Mouse (Mus musculus) liver, embryonic 12.5 days (tissue): ENCODE measurements around the gene Ubap1l. TPM values are rescaled to one million over a fixed set of nuclear protein-coding genes. Genes with fewer than 3 reads are reported as not detected.

Experiments
- ATAC-seq: fragments of 200-750 bp; cut with Nextera tagmentation; 2 replicates; pipeline ENCODE4 v1.8.0; 2017; ENCODE audit warnings: moderate number of reproducible peaks, mild to moderate bottlenecking, moderate library complexity
- H3K27ac ChIP-seq: fragments of 300-500 bp; sonication (generic); 2 replicates; pipeline ENCODE4 v1.5.1; 2016; ENCODE audit warnings: mild to moderate bottlenecking
- H3K27me3 ChIP-seq: fragments of 300-500 bp; sonication (generic); replicated peaks from 2 replicates; pipeline ENCODE4 v1.6.1; 2016; ENCODE audit warnings: mild to moderate bottlenecking, moderate library complexity
- H3K36me3 ChIP-seq: fragments of 300-500 bp; sonication (generic); 2 replicates; pipeline ENCODE4 v1.6.1; 2016; ENCODE audit warnings: mild to moderate bottlenecking, moderate library complexity
- H3K4me1 ChIP-seq: fragments of 300-500 bp; sonication (generic); 2 replicates; pipeline ENCODE4 v1.6.1; 2016
- H3K4me2 ChIP-seq: fragments of 300-500 bp; sonication (generic); 2 replicates; pipeline ENCODE4 v1.6.1; 2016; ENCODE audit warnings: mild to moderate bottlenecking, moderate library complexity
- H3K4me3 ChIP-seq: fragments of 300-500 bp; sonication (generic); 2 replicates; pipeline ENCODE4 v1.5.1; 2016; ENCODE audit warnings: mild to moderate bottlenecking, moderate library complexity
- H3K9ac ChIP-seq: fragments of 300-500 bp; sonication (generic); 2 replicates; pipeline ENCODE4 v1.6.1; 2016; ENCODE audit warnings: mild to moderate bottlenecking, moderate library complexity
- H3K9me3 ChIP-seq: fragments of 300-500 bp; sonication (generic); replicated peaks from 2 replicates; pipeline ENCODE4 v1.6.1; 2016; ENCODE audit warnings: mild to moderate bottlenecking, moderate library complexity
- WGBS: fragments of 180-500 bp; shearing (Covaris S2); methylation state at CpG from one replicate; pipeline ENCODE4 v1.1.7; 2016; ENCODE audit not compliant: insufficient replicate concordance; 5-methylcytosine and 5-hydroxymethylcytosine counted together
- polyA plus RNA-seq: library from polyadenylated mRNA; unstranded; fragments of >200 nt; fragmentation: Nextera tagmentation; extraction: Ambion mirVana; gene quantifications from 2 replicates; pipeline ENCODE4 v1.2.1, GENCODE M21; 2016

Gene Ubap1l
- polyA plus RNA-seq, 1 experiment from 2014 or later: not detected

- no peak for ATAC-seq
- Histone ChIP-seq H3K4me3 (no peak overlapping the region), H3K27me3 (no peaks in the 10 kb centered on the region), H3K4me1 (no peaks in the 10 kb centered on the region), H3K27ac (no peak overlapping the region), H3K4me2 (no peak overlapping the region), H3K9ac (no peak overlapping the region), H3K9me3 (no peaks in the 10 kb centered on the region), H3K36me3 (peaks cover 7% of the 10 kb centered on the region; the same call in 1 of the 2 replicates)
- 74% methylated on average over 7 of the region's 9 CpGs for WGBS
These were observed 14.5 kb downstream of the Ubap1l start for GRCm38 (mm10) chr9:65375163-65375934.

GRCm38 (mm10) chr9:65381017-65381590, 20.3 kb downstream of the Ubap1l start:
- no peaks in the 10 kb centered on the region for H3K4me1 ChIP-seq
- H3K4me2 ChIP-seq: no peak overlapping the region
- no peak overlapping the region for H3K9ac ChIP-seq
- 63% methylated on average over 4 of the region's 4 CpGs for whole genome bisulfite sequencing
- H3K4me3 ChIP-seq: no peak overlapping the region
- no peaks in the 10 kb centered on the region for H3K36me3 ChIP-seq
- 0 out of 2 replicates have a peak, but pooled peaks cover 5% of the 10 kb centered on the region for H3K27me3 ChIP-seq
- no peak for ATAC-seq
- no peak overlapping the region for H3K27ac ChIP-seq
- no peaks in the 10 kb centered on the region for H3K9me3 ChIP-seq

- Histone ChIP-seq H3K27ac (no peak overlapping the region), H3K27me3 (peaks cover 5% of the 10 kb centered on the region; the same call in 1 of the 2 replicates), H3K4me2 (no peak overlapping the region), H3K9me3 (no peaks in the 10 kb centered on the region), H3K4me3 (no peak overlapping the region), H3K9ac (no peak overlapping the region), H3K36me3 (no peaks in the 10 kb centered on the region), H3K4me1 (no peaks in the 10 kb centered on the region)
- WGBS: 53% methylated on average over 6 of the region's 6 CpGs
- ATAC-seq: no peak
These were observed 21.4 kb downstream of the Ubap1l start for GRCm38 (mm10) chr9:65382031-65382750.

- H3K9ac ChIP-seq: no peak overlapping the region
- no peaks in the 10 kb centered on the region for H3K9me3 ChIP-seq
- 44% methylated on average over 3 of the region's 3 CpGs for WGBS
- no peaks in the 10 kb centered on the region for H3K4me1 ChIP-seq
- no peak overlapping the region for H3K4me2 ChIP-seq
- no peaks in the 10 kb centered on the region for H3K36me3 ChIP-seq
- no peak overlapping the region for H3K4me3 ChIP-seq
- H3K27ac ChIP-seq: no peak overlapping the region
- peaks cover 5% of the 10 kb centered on the region; the same call in 1 of the 2 replicates for H3K27me3 ChIP-seq
- no peak for ATAC-seq
These were observed 21.9 kb downstream of the Ubap1l start for GRCm38 (mm10) chr9:65382751-65383097.

- H3K4me2 ChIP-seq: no peak overlapping the region
- no peaks in the 10 kb centered on the region for H3K4me1 ChIP-seq
- H3K9ac ChIP-seq: no peak overlapping the region
- no peak for ATAC-seq
- no peak overlapping the region for H3K4me3 ChIP-seq
- peaks cover 18% of the 10 kb centered on the region for H3K27me3 ChIP-seq
- H3K27ac ChIP-seq: no peak overlapping the region
- H3K36me3 ChIP-seq: no peaks in the 10 kb centered on the region
- WGBS: 52% methylated on average over 3 of the region's 3 CpGs
- no peaks in the 10 kb centered on the region for H3K9me3 ChIP-seq
These were observed 23.4 kb downstream of the Ubap1l start for GRCm38 (mm10) chr9:65384276-65384675.

- H3K4me2 ChIP-seq: no peak overlapping the region
- H3K27me3 ChIP-seq: peaks cover 35% of the 10 kb centered on the region
- no peak overlapping the region for H3K9ac ChIP-seq
- 31% methylated on average over 8 of the region's 8 CpGs for WGBS
- ATAC-seq: no peak
- no peak overlapping the region for H3K4me3 ChIP-seq
- H3K9me3 ChIP-seq: no peaks in the 10 kb centered on the region
- H3K36me3 ChIP-seq: no peaks in the 10 kb centered on the region
- 0 out of 2 replicates have a peak, but pooled peaks cover 8% of the 10 kb centered on the region for H3K4me1 ChIP-seq
- H3K27ac ChIP-seq: no peak overlapping the region
These were observed 25.7 kb downstream of the Ubap1l start for GRCm38 (mm10) chr9:65386373-65387140.

GRCm38 (mm10) chr9:65390752-65391612, 30.1 kb downstream of the Ubap1l start:
- Histone ChIP-seq H3K27ac (no peak overlapping the region), H3K9ac (no peak overlapping the region), H3K4me3 (peak overlapping the region; percentile 39), H3K27me3 (peaks cover 69% of the 10 kb centered on the region), H3K4me1 (0 out of 2 replicates have a peak, but pooled peaks cover 8% of the 10 kb centered on the region), H3K36me3 (no peaks in the 10 kb centered on the region), H3K4me2 (peak overlapping the region; percentile 53), H3K9me3 (no peaks in the 10 kb centered on the region)
- WGBS: 12% methylated on average over 96 of the region's 96 CpGs
- no peak for ATAC-seq

- H3K9ac ChIP-seq: no peak within 1 kb of the TSS
These were observed 30.7 kb downstream of the Ubap1l start, which contains the start of gene Kbtbd13 for GRCm38 (mm10) chr9:65391613-65391964. TSS of gene Kbtbd13 (minus strand) at chr9:65391652.

GRCm38 (mm10) chr9:65392638-65393364, 32.0 kb downstream of the Ubap1l start:
- 17% methylated on average over 6 of the region's 6 CpGs for WGBS

More at GRCm38 (mm10) chr9:65391613-65391964, 30.7 kb downstream of the Ubap1l start, which contains the start of gene Kbtbd13:
- WGBS: 34% methylated on average over 8 of the region's 8 CpGs
- peaks cover 70% of the 10 kb centered on the region for H3K27me3 ChIP-seq
- H3K9me3 ChIP-seq: no peaks in the 10 kb centered on the region
- peak within 1 kb of the TSS; percentile 39 for H3K4me3 ChIP-seq
- no peaks in the 10 kb centered on the region for H3K36me3 ChIP-seq
- H3K4me2 ChIP-seq: peak within 1 kb of the TSS; percentile 53
- 0 out of 2 replicates have a peak, but pooled peaks cover 8% of the 10 kb centered on the region for H3K4me1 ChIP-seq
- ATAC-seq: no peak
- H3K27ac ChIP-seq: no peak within 1 kb of the TSS

GRCm38 (mm10) chr9:65393606-65394005, 32.8 kb downstream of the Ubap1l start:
- 15% methylated on average over 2 of the region's 2 CpGs for WGBS
- Histone ChIP-seq H3K4me3 (no peak overlapping the region), H3K4me2 (no peak overlapping the region), H3K4me1 (peaks cover 15% of the 10 kb centered on the region), H3K9ac (no peak overlapping the region), H3K9me3 (no peaks in the 10 kb centered on the region), H3K27me3 (peaks cover 64% of the 10 kb centered on the region), H3K27ac (no peak overlapping the region), H3K36me3 (no peaks in the 10 kb centered on the region)
- ATAC-seq: no peak

More at GRCm38 (mm10) chr9:65392638-65393364, 32.0 kb downstream of the Ubap1l start:
- peaks cover 70% of the 10 kb centered on the region for H3K27me3 ChIP-seq
- no peak overlapping the region for H3K4me2 ChIP-seq
- H3K4me3 ChIP-seq: no peak overlapping the region
- no peak for ATAC-seq
- no peaks in the 10 kb centered on the region for H3K9me3 ChIP-seq
- H3K27ac ChIP-seq: no peak overlapping the region
- H3K9ac ChIP-seq: no peak overlapping the region
- H3K36me3 ChIP-seq: no peaks in the 10 kb centered on the region
- 0 out of 2 replicates have a peak, but pooled peaks cover 8% of the 10 kb centered on the region for H3K4me1 ChIP-seq
